Mouse (Mus musculus) limb, embryonic 15.5 days (tissue): ENCODE measurements around the gene Tufm. TPM values are rescaled to one million over a fixed set of nuclear protein-coding genes. Genes with fewer than 3 reads are reported as not detected.

Experiments used
- ATAC-seq: fragments of 200-750 bp; cut with Nextera tagmentation; 2 replicates; pipeline ENCODE4 v1.8.0; 2017; ENCODE audit warnings: low read depth, moderate TSS enrichment; ENCODE audit not compliant: insufficient number of reproducible peaks, low FRiP score, low TSS enrichment
- H3K27ac ChIP-seq: fragments of 300-500 bp; sonication (generic); 2 replicates; pipeline ENCODE4 v1.5.1; 2015; ENCODE audit warnings: moderate library complexity, mild to moderate bottlenecking, inconsistent platforms
- H3K27me3 ChIP-seq: fragments of 300-500 bp; sonication (generic); 2 replicates; pipeline ENCODE4 v1.6.1; 2015; ENCODE audit warnings: inconsistent platforms
- H3K36me3 ChIP-seq: fragments of 300-500 bp; sonication (generic); 2 replicates; pipeline ENCODE4 v1.6.1; 2015; ENCODE audit warnings: inconsistent platforms
- H3K4me1 ChIP-seq: fragments of 300-500 bp; sonication (generic); 2 replicates; pipeline ENCODE4 v1.6.1; 2015; ENCODE audit warnings: inconsistent platforms
- H3K4me2 ChIP-seq: fragments of 300-500 bp; sonication (generic); 2 replicates; pipeline ENCODE4 v1.6.1; 2015; ENCODE audit warnings: mild to moderate bottlenecking, inconsistent platforms
- H3K4me3 ChIP-seq: fragments of 300-500 bp; sonication (generic); 2 replicates; pipeline ENCODE4 v1.5.1; 2015; ENCODE audit warnings: mild to moderate bottlenecking, inconsistent platforms
- H3K9ac ChIP-seq: fragments of 300-500 bp; sonication (generic); 2 replicates; pipeline ENCODE4 v1.6.1; 2015; ENCODE audit warnings: inconsistent platforms
- H3K9me3 ChIP-seq: fragments of 300-500 bp; sonication (generic); 2 replicates; pipeline ENCODE4 v1.6.1; 2016; ENCODE audit warnings: inconsistent platforms
- WGBS: fragments of 180-500 bp; shearing (Covaris S2); methylation state at CpG from one replicate; pipeline ENCODE4 v1.1.7; 2015; 5-methylcytosine and 5-hydroxymethylcytosine counted together
- polyA plus RNA-seq: library from polyadenylated mRNA; unstranded; fragments of >200 nt; fragmentation: Nextera tagmentation; extraction: Ambion mirVana; gene quantifications from 2 replicates; pipeline ENCODE4 v1.2.1, GENCODE M21; 2015

The Tufm gene
- polyA plus RNA-seq, 1 experiment from 2014 or later: 120 TPM

DNA sequence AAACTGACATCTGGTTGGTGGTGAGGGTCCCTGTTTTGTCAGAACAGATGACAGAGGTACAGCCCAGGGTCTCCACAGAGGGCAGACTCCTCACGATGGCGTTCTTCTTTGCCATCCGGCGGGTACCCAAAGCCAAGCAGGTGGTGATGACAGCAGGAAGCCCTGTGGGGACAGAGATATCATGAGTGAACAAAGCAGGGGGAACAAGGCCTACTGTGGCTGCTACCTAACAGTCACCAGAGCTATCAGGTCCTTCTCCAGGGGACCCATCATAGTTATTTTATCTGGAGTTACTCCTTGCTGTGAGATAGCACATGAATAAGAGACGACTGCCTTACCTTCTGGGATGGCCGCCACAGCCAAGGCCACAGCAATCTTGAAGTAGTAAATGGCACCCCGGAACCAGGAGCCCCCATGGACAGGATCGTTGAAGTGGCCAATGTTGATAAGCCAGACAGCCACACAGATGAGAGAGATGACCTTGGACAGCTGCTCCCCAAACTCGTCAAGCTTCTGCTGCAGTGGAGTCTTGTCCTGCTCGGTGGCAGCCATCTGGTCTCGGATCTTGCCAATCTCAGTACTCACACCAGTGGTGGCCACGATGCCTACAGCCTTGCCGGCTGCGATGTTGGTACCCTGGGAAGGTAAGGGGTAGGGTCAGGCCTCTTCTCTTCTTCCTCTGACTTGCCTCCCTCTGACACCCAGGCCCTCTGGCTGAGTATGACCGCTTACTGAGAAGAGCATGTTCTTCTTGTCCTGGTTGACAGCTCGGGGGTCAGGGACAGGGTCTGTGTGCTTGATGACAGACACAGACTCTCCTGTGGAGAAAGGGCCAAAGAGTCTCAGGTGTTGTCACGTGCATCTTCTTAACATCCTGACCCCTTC is 30.5 kb upstream of the Tufm start:
- Histone ChIP-seq H3K4me2 (no peak overlapping the region), H3K9ac (no peak overlapping the region), H3K27me3 (no peaks in the 10 kb centered on the region), H3K27ac (no peak overlapping the region), H3K4me3 (no peak overlapping the region), H3K4me1 (0 out of 2 replicates have a peak, but pooled peaks cover 6% of the 10 kb centered on the region), H3K9me3 (no peaks in the 10 kb centered on the region), H3K36me3 (no peaks in the 10 kb centered on the region)
- WGBS: 85% methylated on average over 17 of the region's 17 CpGs
- no peak for ATAC-seq

GRCm38 (mm10) chr7:126458225-126458624 is 28.9 kb upstream of the Tufm start:
- no peaks in the 10 kb centered on the region for H3K9me3 ChIP-seq
- WGBS: 82% methylated on average over 5 of the region's 5 CpGs
- H3K36me3 ChIP-seq: no peaks in the 10 kb centered on the region
- no peak overlapping the region for H3K27ac ChIP-seq
- no peak for ATAC-seq
- no peak overlapping the region for H3K4me2 ChIP-seq
- no peak overlapping the region for H3K4me3 ChIP-seq
- 0 out of 2 replicates have a peak, but pooled peaks cover 9% of the 10 kb centered on the region for H3K4me1 ChIP-seq
- no peak overlapping the region for H3K9ac ChIP-seq
- H3K27me3 ChIP-seq: no peaks in the 10 kb centered on the region

DNA sequence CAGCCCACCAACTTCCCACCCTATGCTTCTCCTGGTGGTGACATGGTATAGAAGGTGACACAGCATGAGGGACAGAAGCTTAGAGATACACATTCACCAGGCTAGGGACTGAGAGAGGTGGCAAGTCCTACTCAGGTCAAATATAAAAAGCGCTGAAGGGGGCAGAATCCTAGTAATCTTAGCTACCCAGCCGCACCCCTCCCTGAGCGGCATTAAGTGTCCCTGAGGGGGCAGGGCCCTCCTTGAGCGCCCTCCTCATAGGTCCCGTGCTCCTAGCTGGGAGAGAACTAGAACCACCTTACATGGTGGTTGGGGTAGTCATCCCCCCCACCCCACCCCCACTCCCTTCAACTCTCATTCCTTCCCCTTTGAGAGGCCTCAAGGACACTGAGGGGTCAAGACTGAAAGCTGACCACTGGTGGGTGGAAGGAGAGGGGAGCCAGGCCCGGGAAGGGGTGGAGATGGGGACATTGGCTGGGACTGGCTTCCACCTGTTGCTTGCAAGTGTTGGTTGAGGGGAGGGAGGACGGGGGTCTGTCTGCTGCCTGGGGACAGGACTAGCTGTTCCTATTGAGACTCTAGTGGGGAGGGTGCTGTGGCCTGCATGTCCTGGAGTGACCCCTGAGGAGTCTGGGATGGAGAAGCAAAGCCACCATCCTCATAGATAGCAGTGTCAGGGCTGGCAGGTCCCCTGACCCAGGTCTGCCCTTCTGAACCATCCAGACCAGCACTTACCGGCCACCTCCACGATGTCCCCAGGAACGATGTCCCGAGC is 28.1 kb upstream of the Tufm start:
- H3K4me1 ChIP-seq: peaks cover 14% of the 10 kb centered on the region
- H3K9me3 ChIP-seq: no peaks in the 10 kb centered on the region
- H3K27me3 ChIP-seq: no peaks in the 10 kb centered on the region
- H3K9ac ChIP-seq: no peak overlapping the region
- H3K4me2 ChIP-seq: no peak overlapping the region
- no peak overlapping the region for H3K4me3 ChIP-seq
- H3K27ac ChIP-seq: no peak overlapping the region
- WGBS: 78% methylated on average over 11 of the region's 11 CpGs
- no peaks in the 10 kb centered on the region for H3K36me3 ChIP-seq
- no peak for ATAC-seq

DNA sequence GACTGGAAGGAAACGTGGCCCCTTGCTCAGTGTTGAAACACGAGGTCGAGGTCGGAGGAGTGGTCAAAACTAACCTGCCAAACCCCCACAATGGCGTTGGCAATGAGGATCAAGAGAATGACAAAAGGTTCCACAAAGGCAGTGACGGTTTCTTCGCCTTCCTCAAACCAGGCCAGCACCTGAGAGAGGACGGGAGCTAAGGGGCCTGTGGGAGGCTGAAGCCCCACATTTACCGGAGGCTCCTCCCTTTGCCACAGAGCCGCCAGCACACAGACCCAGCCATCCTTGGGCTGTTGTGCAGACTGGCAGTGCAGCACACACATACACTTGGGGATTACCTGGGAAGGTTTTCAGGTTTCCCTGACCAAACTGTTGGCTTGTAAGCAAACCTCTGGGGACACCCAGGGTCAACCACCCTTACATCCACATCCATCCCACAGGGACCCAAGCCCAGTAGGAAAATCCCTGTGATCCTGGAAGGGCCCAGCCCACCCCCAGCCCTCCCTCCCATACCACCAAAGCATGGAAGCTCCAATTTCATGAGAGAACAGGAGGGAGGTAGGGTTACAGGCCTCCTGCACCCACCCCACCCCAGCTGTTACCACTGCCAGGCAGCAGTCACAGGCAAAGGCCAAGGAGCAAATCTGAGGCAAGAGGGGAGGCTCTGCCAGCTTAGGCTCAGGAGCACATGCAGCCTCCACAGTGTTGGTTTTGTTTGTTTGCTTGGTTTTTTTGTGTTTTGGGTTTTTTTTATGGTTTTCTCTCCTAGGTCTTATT is 26.4 kb upstream of the Tufm start:
- H3K27ac ChIP-seq: no peak overlapping the region
- no peak overlapping the region for H3K4me2 ChIP-seq
- H3K4me1 ChIP-seq: peaks cover 32% of the 10 kb centered on the region
- no peak for ATAC-seq
- WGBS: 37% methylated on average over 10 of the region's 10 CpGs
- H3K36me3 ChIP-seq: no peaks in the 10 kb centered on the region
- no peaks in the 10 kb centered on the region for H3K9me3 ChIP-seq
- no peak overlapping the region for H3K9ac ChIP-seq
- H3K27me3 ChIP-seq: no peaks in the 10 kb centered on the region
- no peak overlapping the region for H3K4me3 ChIP-seq

DNA sequence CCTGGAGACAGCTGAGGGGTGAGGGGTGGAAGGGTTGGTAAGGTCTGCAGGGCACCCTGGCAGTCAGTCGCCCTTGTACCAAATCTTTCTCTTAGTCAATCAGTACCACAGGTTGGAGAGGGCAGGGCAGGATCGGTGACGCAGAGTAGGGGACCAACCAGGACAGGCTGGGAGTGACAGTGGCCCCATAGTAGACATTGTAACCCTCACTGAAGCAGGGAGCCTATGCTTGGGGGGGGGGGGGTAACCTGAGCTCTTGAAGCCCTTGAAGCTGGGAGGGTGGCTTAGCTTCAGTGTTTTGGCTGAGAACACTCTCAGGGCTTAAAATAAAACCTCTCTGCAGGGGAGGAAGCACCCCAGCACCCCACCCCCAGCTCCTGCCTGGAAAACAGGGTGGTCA is 25.5 kb upstream of the Tufm start:
- H3K4me3 ChIP-seq: peak overlapping the region; percentile 16; the same call in 1 of the 2 replicates
- WGBS: 66% methylated on average over 3 of the region's 3 CpGs
- H3K27ac ChIP-seq: peak overlapping the region; percentile 43; the same call in 1 of the 2 replicates
- H3K36me3 ChIP-seq: peaks cover 6% of the 10 kb centered on the region
- H3K4me2 ChIP-seq: no peak overlapping the region
- H3K9ac ChIP-seq: no peak overlapping the region
- H3K9me3 ChIP-seq: no peaks in the 10 kb centered on the region
- peaks cover 32% of the 10 kb centered on the region for H3K4me1 ChIP-seq
- no peak for ATAC-seq
- no peaks in the 10 kb centered on the region for H3K27me3 ChIP-seq

DNA sequence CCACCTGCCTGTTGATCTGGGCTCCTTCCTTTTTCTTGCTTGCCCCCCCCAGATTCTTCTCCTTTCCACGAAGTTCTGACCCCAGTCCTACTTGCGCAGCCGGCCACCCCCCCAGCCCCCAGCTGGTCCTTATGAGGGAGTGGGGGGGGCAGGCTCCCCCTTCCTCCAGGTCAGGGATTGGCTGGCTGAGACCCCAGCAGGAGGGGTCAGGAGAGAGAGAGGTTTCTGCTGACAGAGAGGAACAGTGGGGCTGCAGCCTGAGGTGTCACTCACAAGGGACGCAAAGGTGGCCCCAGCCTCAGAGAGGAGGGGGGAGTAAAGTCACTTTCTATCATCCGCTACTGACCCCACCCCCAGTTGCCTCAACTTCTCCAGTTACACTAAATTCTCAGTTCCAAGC is 24.2 kb upstream of the Tufm start, which contains the start of gene Atp2a1:
Atp2a1 (minus strand) TSS at position 105 of the 400 bp plus-strand sequence.
- Histone ChIP-seq H3K27me3 (no peaks in the 10 kb centered on the region), H3K9ac (no peak within 1 kb of the TSS), H3K4me1 (peaks cover 32% of the 10 kb centered on the region), H3K27ac (peak within 1 kb of the TSS; percentile 43), H3K4me2 (no peak within 1 kb of the TSS), H3K9me3 (no peaks in the 10 kb centered on the region), H3K4me3 (peak within 1 kb of the TSS; percentile 16), H3K36me3 (peaks cover 20% of the 10 kb centered on the region)
- ATAC-seq: no peak
- 52% methylated on average over 5 of the region's 5 CpGs for WGBS

- no peak overlapping the region for H3K4me3 ChIP-seq
- peak overlapping the region; percentile 18 for H3K27ac ChIP-seq
- H3K36me3 ChIP-seq: peaks cover 25% of the 10 kb centered on the region
- H3K4me2 ChIP-seq: no peak overlapping the region
- 42% methylated on average over 4 of the region's 4 CpGs for WGBS
- H3K27me3 ChIP-seq: no peaks in the 10 kb centered on the region
- ATAC-seq: no peak
- H3K4me1 ChIP-seq: peaks cover 32% of the 10 kb centered on the region
- no peaks in the 10 kb centered on the region for H3K9me3 ChIP-seq
- H3K9ac ChIP-seq: no peak overlapping the region
Observed at GRCm38 (mm10) chr7:126463547-126463946, 23.6 kb upstream of the Tufm start.

DNA sequence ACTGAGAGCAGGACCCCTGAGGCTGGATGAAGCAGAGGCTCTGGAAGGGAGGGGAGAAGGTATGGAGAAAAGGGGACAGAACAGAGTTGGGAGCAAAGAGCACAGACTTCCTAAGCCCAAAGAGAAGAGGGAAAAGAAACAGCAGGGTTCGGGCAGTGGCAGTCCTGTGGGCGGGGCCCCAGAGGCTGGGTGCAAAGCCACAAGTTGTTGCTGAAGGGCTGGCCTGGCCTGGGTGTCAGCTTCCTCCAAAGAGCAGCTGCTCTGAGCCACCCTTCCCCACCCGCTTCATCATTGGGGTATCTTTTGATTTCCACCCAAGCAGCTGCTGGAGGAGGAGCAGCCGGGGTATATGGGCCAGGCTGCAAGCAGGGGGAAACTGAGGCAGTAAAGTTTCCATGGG is 23.0 kb upstream of the Tufm start:
- no peak overlapping the region for H3K4me2 ChIP-seq
- no peaks in the 10 kb centered on the region for H3K27me3 ChIP-seq
- H3K36me3 ChIP-seq: peaks cover 31% of the 10 kb centered on the region
- no peak overlapping the region for H3K9ac ChIP-seq
- no peak overlapping the region for H3K4me3 ChIP-seq
- WGBS: 50% methylated on average over 4 of the region's 4 CpGs
- no peak for ATAC-seq
- H3K4me1 ChIP-seq: peaks cover 32% of the 10 kb centered on the region
- H3K27ac ChIP-seq: peak overlapping the region; percentile 58
- H3K9me3 ChIP-seq: no peaks in the 10 kb centered on the region

DNA sequence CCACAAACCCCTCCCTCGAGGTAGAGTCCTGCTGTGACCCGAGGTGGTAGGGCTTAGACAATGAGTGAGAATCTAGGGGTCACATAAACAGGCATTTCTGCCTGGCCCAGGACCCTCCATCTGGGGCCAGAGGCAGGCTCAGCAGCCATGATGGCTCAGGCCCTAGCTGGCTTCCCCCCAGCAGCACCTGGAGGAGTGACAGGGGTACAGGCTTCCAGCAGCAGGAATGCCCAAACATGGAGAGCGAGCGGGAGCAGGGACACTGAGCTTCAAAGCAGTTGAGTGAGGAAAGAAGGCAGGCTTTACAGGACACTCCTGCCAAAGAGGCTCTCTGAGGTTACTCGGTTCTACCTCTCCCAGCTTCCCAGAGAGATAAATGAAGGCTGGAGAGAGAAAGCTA is 22.3 kb upstream of the Tufm start:
- H3K4me2 ChIP-seq: no peak overlapping the region
- H3K4me3 ChIP-seq: no peak overlapping the region
- peaks cover 38% of the 10 kb centered on the region for H3K36me3 ChIP-seq
- H3K27ac ChIP-seq: peak overlapping the region; percentile 58; the same call in 1 of the 2 replicates
- H3K9me3 ChIP-seq: no peaks in the 10 kb centered on the region
- H3K9ac ChIP-seq: no peak overlapping the region
- 26% methylated on average over 5 of the region's 5 CpGs for WGBS
- H3K27me3 ChIP-seq: no peaks in the 10 kb centered on the region
- H3K4me1 ChIP-seq: peaks cover 32% of the 10 kb centered on the region
- ATAC-seq: no peak

DNA sequence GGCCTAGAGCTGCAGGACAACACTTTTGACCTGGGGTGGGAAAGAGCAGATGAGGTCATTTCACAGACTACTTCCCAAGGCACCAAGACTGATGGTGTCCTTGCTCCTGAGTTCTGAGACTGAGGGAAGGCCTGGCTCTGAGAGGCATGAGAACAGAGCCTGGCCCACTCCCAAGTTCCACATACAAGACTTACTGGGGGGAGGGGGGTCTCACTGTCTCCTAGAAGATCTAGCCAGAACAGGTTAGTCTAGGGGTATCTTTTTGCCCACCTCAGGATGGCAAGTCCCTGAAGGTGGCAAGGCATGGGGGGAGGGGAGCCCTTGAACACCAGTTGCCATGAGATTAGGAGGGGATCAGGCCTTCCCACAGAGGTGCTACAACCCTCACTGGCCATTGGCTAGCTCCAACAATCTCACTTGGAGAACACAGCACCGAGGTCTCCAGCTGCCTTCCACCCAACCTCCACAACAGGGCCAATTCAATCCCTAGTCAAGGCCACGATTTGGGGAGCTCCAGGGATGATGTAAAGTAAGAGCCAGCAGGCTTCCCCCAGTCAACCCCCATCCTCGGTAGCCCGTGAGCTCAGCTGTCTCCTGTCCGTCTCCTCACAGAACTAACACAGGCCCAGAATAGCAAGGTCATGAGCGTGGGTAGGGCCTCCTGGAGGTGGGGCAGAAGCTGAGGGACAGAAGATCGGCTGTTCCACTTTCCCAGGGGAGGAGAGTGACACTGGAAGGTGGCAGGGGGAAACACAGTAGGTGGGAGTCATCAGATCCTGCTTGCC is 21.7 kb upstream of the Tufm start:
- 45% methylated on average over 7 of the region's 7 CpGs for WGBS
- H3K9me3 ChIP-seq: no peaks in the 10 kb centered on the region
- H3K27ac ChIP-seq: peak overlapping the region; percentile 58
- no peaks in the 10 kb centered on the region for H3K27me3 ChIP-seq
- no peak overlapping the region for H3K4me3 ChIP-seq
- peak; percentile 21; the same call in 1 of the 2 replicates for ATAC-seq
- H3K9ac ChIP-seq: no peak overlapping the region
- H3K4me2 ChIP-seq: no peak overlapping the region
- peaks cover 44% of the 10 kb centered on the region for H3K36me3 ChIP-seq
- peaks cover 32% of the 10 kb centered on the region for H3K4me1 ChIP-seq

- Histone ChIP-seq H3K27ac (peak overlapping the region; percentile 58), H3K27me3 (no peaks in the 10 kb centered on the region), H3K9me3 (no peaks in the 10 kb centered on the region), H3K4me1 (peaks cover 26% of the 10 kb centered on the region), H3K36me3 (peaks cover 49% of the 10 kb centered on the region), H3K4me2 (no peak overlapping the region), H3K4me3 (no peak overlapping the region), H3K9ac (no peak overlapping the region)
- 59% methylated on average over 9 of the region's 9 CpGs for WGBS
- no peak for ATAC-seq
Observed at GRCm38 (mm10) chr7:126466116-126466515, 21.0 kb upstream of the Tufm start.
